Mouse (Mus musculus) ES-E14 (cell line): Measurements from ENCODE around the gene Pnpla3. TPM values are rescaled to one million over a fixed set of nuclear protein-coding genes. Genes with fewer than 3 reads are reported as not detected.

ENCODE experiments used
- DNase-seq: peaks from one replicate; pipeline ENCODE4 v3.0.0-alpha.2; 2013; ENCODE audit warnings: low read depth, low spot score
- H3K27ac ChIP-seq: 2 replicates; pipeline ENCODE4 v1.5.1; 2012; ENCODE audit warnings: low read depth, mild to moderate bottlenecking, low read length, moderate library complexity, mixed read lengths; ENCODE audit not compliant: poor library complexity, insufficient read depth, severe bottlenecking
- H3K36me3 ChIP-seq: 2 replicates; pipeline ENCODE4 v1.6.1; 2012; ENCODE audit warnings: mild to moderate bottlenecking, low read length, moderate library complexity, mixed read lengths; ENCODE audit not compliant: control insufficient read depth, poor library complexity, insufficient read depth, severe bottlenecking
- H3K4me1 ChIP-seq, 2 experiments: fragments of 150-350 bp in 1 of 2; sonication (generic) in 1 of 2; 2 replicates each; pipeline ENCODE4 v1.6.1; 2012; ENCODE audit warnings: low read length in 2 of 2, mild to moderate bottlenecking in 1 of 2, mixed read lengths in 1 of 2; ENCODE audit not compliant: control insufficient read depth in 2 of 2, insufficient read depth in 2 of 2, poor library complexity in 1 of 2
- H3K4me3 ChIP-seq, 2 experiments: fragments of 150-350 bp in 1 of 2; sonication (generic) in 1 of 2; 2 replicates each; pipeline ENCODE4 v1.5.1; 2012; ENCODE audit warnings: low read length in 2 of 2, low read depth in 1 of 2, mild to moderate bottlenecking in 1 of 2, mixed read lengths in 1 of 2; ENCODE audit not compliant: insufficient read depth in 1 of 2, poor library complexity in 1 of 2, severe bottlenecking in 1 of 2
- H3K9ac ChIP-seq: 2 replicates; pipeline ENCODE4 v1.6.1; 2012; ENCODE audit warnings: low read depth, mild to moderate bottlenecking, low read length, mixed read lengths; ENCODE audit not compliant: poor library complexity, insufficient read depth, severe bottlenecking
- H3K9me3 ChIP-seq: fragments of 150-350 bp; sonication (generic); 2 replicates; pipeline ENCODE4 v1.6.1; 2012; ENCODE audit warnings: low read depth, mild to moderate bottlenecking, low read length; ENCODE audit not compliant: control insufficient read depth, insufficient read depth
- CHD2 ChIP-seq: IDR thresholded peaks from 2 replicates; pipeline ENCODE4 v1.6.1; 2014; ENCODE audit warnings: mild to moderate bottlenecking, low read depth, low read length, inconsistent platforms
- HCFC1 ChIP-seq: IDR thresholded peaks from 2 replicates; pipeline ENCODE4 v1.6.1; 2012; ENCODE audit warnings: low read length, inconsistent platforms, borderline replicate concordance; ENCODE audit not compliant: insufficient read depth
- MAFK ChIP-seq: IDR thresholded peaks from 2 replicates; pipeline ENCODE4 v1.6.1; 2014; ENCODE audit warnings: mild to moderate bottlenecking, low read depth, low read length, inconsistent platforms; ENCODE audit not compliant: insufficient read depth
- ZC3H11A ChIP-seq: IDR thresholded peaks from 2 replicates; pipeline ENCODE4 v1.6.1; 2012; ENCODE audit warnings: low read depth, mild to moderate bottlenecking, inconsistent platforms, low read length, borderline replicate concordance
- ZNF384 ChIP-seq: IDR thresholded peaks from 2 replicates; pipeline ENCODE4 v1.6.1; 2012; ENCODE audit warnings: low read depth, low read length, inconsistent platforms
- in situ Hi-C, 2 experiments: fragments of 600-800 bp; cut with MboI; formaldehyde crosslinking; loops; one replicate each; pipeline ENCODE4 v1.15.1; 2025; ENCODE audit warnings: low sequenced_read_pairs in 2 of 2, inconsistent platforms in 1 of 2; ENCODE audit not compliant: unreplicated experiment in 2 of 2
- total RNA-seq: library from RNA; depleted of rRNA; stranded (reverse); fragments of 300-350 nt; gene quantifications from 2 replicates; pipeline ENCODE4 v1.2.3, GENCODE M21; 2012

Gene Pnpla3
- total RNA-seq, 1 experiment: 4.1 TPM

DNA sequence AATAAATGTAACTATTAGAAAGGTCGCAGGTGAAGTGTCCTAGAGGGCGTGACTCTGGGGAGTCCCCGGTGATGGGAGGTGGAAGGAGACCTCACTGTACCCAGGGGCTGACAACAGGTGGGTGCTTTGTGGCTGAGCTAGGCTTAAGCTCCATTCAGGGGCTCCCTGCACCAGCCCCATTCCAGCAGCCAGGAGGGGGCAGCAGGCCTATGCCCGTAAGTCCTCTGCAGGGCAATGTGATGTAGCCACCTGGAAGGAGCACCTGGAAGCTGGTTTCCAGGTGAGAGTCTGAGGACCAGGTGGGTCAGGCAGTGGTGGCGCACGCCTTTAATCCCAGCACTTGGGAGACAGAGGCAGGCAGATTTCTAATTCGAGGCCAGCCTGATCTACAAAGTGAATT is 43.6 kb upstream of the Pnpla3 start:
- Histone ChIP-seq H3K4me3 (peak overlapping the region; percentile 23 to 32; a peak in 1 of 4 replicates), H3K9me3 (no peaks in the 10 kb centered on the region), H3K36me3 (no peaks in the 10 kb centered on the region), H3K9ac (no peak overlapping the region), H3K27ac (no peak overlapping the region), H3K4me1 (peaks cover 0 to 5% of the 10 kb centered on the region in 2 experiments; a peak in 1 of 4 replicates)
- DNase-seq: no peak
- TF ChIP-seq MAFK (no peak), ZC3H11A (no peak), CHD2 (no peak), ZNF384 (no peak), HCFC1 (no peak)
- in situ Hi-C loops: no loop called here

DNA sequence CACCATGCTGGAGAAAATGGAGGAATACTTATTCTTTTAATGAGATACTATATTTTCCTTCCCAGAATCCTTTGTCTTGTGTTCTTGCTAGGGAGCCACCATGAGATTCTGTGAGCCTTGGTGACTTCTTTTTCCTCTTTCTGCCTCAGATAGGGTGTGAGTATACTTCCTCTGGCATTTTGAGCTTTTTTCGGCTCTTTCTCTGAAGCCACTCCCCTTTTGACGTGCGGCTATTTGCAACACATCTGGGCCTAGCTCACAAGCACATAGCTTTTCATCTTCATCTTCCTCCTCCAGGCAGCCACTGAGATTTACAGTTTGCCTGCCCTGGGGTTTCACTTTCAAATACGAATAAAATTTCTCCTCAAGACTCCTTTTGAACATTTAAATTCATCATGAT is 41.2 kb upstream of the Pnpla3 start:
- no peak overlapping the region for H3K27ac ChIP-seq
- TF ChIP-seq ZC3H11A: no peak
- TF ChIP-seq HCFC1: no peak
- TF ChIP-seq ZNF384: no peak

DNA sequence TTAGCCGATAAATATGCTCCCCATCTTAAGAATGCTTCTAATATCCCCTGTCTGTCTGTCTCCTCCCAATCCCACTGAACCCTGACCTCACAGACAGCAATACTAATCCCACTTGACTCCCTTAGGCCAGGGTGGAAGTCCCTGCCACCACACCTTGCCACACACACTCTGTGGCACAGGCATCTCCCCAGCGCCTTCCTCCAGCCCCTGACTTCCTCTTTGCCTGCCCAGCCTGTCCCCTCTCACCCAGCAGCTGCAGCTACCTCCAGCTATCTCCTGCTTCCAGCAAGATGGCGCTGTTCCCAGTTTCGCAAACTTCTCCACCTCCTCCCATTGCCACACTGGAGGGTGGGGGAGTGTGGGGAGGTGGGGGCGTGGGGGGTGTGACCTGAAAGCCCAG is 40.8 kb upstream of the Pnpla3 start:
- Histone ChIP-seq H3K9me3 (no peaks in the 10 kb centered on the region), H3K4me1 (peaks cover 2 to 15% of the 10 kb centered on the region in 2 experiments; a peak in 1 of 4 replicates), H3K36me3 (no peaks in the 10 kb centered on the region), H3K4me3 (no peak overlapping the region), H3K9ac (no peak overlapping the region), H3K27ac (no peak overlapping the region)
- TF ChIP-seq MAFK (no peak), HCFC1 (no peak), CHD2 (no peak), ZC3H11A (no peak), ZNF384 (no peak)
- no peak for DNase-seq
- in situ Hi-C loops: no loop called here

More for the DNA sequence above, 41.2 kb upstream of the Pnpla3 start:
- Histone ChIP-seq H3K9me3 (no peaks in the 10 kb centered on the region), H3K4me1 (peaks cover 2 to 11% of the 10 kb centered on the region in 2 experiments; a peak in 1 of 4 replicates), H3K36me3 (no peaks in the 10 kb centered on the region), H3K9ac (no peak overlapping the region), H3K4me3 (no peak overlapping the region)
- in situ Hi-C loops: no loop called here
- no peak for DNase-seq

DNA sequence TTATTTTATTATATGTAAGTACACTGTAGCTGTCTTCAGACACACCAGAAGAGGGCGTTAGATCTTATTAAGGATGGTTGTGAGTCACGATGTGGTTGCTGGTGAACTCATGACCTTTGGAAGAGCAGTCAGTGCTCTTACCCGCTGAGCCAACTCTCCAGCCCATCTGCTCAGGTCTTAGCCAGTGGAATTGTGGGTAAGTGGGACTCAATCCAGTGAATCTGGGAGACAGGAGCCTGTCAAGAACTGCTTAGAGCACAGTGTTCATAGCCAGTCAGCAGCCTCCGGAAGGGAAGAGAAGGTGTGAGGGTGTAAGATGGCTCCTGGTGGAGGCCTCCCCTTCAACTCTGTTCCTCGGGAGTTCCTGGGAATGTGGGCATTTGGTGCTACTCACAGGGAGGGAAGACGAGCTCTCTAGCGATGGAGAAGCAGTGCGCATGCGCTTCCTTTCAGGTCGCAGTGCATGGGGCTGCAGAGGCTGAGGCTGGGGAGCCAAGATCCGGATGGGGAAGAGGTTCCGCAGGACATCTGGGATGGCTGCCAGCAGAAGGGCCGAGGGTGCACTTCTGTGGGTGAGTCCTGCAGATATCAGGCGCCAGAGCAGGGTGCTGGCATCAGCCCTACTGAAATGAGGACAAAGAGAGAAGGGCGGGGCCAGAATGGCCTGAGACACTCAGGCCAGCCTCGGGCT is 36.4 kb upstream of the Pnpla3 start:
- Histone ChIP-seq H3K9me3 (no peaks in the 10 kb centered on the region), H3K4me1 (peaks cover 2 to 11% of the 10 kb centered on the region in 2 experiments; a peak in 1 of 4 replicates), H3K4me3 (peak overlapping the region in 1 of 2 experiments; percentile 48; a peak in 2 of 4 replicates), H3K27ac (no peak overlapping the region), H3K9ac (no peak overlapping the region), H3K36me3 (no peaks in the 10 kb centered on the region)
- no peak for TF ChIP-seq HCFC1
- TF ChIP-seq ZC3H11A: no peak
- TF ChIP-seq ZNF384: no peak
- TF ChIP-seq MAFK: no peak
- peak; percentile 49 for DNase-seq
- in situ Hi-C loops: no loop called here
